Mouse (Mus musculus): ENCODE measurements around the gene Chmp6. TPM values are rescaled to one million over a fixed set of nuclear protein-coding genes. Genes with fewer than 3 reads are reported as not detected.

Chmp6 gene
- 13.5 and 15.2 TPM in 2 replicates for polyA plus RNA-seq (2012; rRNA removed)
- polyA plus RNA-seq (2014; fragmentation: Nextera tagmentation; extraction: Ambion mirVana) = 25.2 and 27.2 TPM in 2 replicates

DNA sequence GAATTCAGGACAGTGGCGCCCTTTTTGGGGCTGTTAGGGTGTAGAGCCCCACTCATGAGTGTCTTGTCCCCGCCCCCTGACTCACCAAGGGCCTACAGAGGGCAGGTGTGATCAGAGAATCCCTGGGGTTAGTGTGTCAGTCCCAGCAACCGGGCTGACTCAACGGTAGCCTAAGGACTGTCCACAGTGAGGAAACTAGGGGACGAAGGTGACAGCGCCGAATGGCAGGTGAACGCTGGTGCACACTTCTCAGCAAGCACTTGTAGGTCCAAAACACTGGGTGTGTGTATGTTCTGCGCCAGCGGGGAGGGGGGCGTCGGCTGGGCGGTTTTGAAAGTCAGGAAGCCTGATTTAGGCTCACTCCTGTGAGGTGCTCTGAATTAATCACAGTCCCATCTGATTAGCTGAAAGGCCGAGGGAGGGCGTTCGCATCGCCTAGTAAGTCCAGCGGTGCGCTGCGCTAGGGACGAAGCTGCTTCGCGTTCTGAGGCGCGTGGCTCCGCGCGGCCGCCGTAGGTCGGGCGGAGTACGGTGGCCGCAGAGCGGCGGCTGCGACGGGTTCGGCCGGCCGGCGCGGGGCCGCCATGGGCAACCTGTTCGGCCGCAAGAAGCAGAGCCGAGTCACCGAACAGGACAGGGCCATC is at the start of gene Chmp6:
Chmp6 (plus strand) TSS at position 151 of the 644 bp plus-strand sequence.
- H3K4me2 ChIP-seq (ENCODE audit: low read depth) = peak within 1 kb of the TSS; percentile 85
- peak within 1 kb of the TSS; percentile 90 for H3K9ac ChIP-seq (replicated peaks)
- peak within 1 kb of the TSS; percentile 68 to 93 for H3K4me3 ChIP-seq (ENCODE audit: insufficient read depth in 1 of 2, low read depth in 2 of 2, low read length in 2 of 2)
- peaks cover 5% of the 10 kb centered on the region for H3K36me3 ChIP-seq (replicated peaks; ENCODE audit: control insufficient read depth, insufficient read depth, low read depth)
- WGBS (ENCODE audit: insufficient replicate concordance) = 2% methylated on average over 48 of the region's 48 CpGs
- ATAC-seq (ENCODE audit: insufficient read depth) (peak; percentile 75), DNase-seq (ENCODE audit: low read depth in 3 of 3, low spot score in 3 of 3) (peak; percentile 51 to 60 (median 53))
- peaks cover 3 to 13% of the 10 kb centered on the region in 2 experiments; a peak in 3 of 4 replicates for H3K4me1 ChIP-seq (replicated peaks; ENCODE audit: control insufficient read depth in 2 of 2, insufficient read depth in 2 of 2, low read length in 1 of 2)
- H3K27ac ChIP-seq = no peak within 1 kb of the TSS
- TF ChIP-seq EP300 (IDR thresholded peaks at IDR 0.05; ENCODE audit: low read depth) (no peak), CTCF (IDR thresholded peaks at IDR 0.05; ENCODE audit: low read depth) (no peak)
- no peaks in the 10 kb centered on the region for H3K27me3 ChIP-seq (ENCODE audit: control insufficient read depth, insufficient read depth, low read length)
- no peaks in the 10 kb centered on the region for H3K9me3 ChIP-seq (ENCODE audit: control insufficient read depth, low read length)

GRCm38 (mm10) chr11:119866837-119867236 is 46.4 kb upstream of the Chmp6 start:
- Histone ChIP-seq H3K27me3 (ENCODE audit: control insufficient read depth, insufficient read depth, low read length) (no peaks in the 10 kb centered on the region), H3K36me3 (replicated peaks; ENCODE audit: control insufficient read depth, insufficient read depth, low read depth) (peaks cover 2% of the 10 kb centered on the region; the same call in 1 of the 2 replicates), H3K9ac (replicated peaks) (no peak overlapping the region), H3K9me3 (ENCODE audit: control insufficient read depth, low read length) (no peaks in the 10 kb centered on the region), H3K4me3 (ENCODE audit: insufficient read depth in 1 of 2, low read depth in 2 of 2, low read length in 2 of 2) (no peak overlapping the region), H3K4me1 (replicated peaks; ENCODE audit: control insufficient read depth in 2 of 2, insufficient read depth in 2 of 2, low read length in 1 of 2) (no peaks in the 10 kb centered on the region), H3K27ac (no peak overlapping the region), H3K4me2 (ENCODE audit: low read depth) (no peak overlapping the region)
- WGBS (ENCODE audit: insufficient replicate concordance) = 76% methylated on average over 6 of the region's 6 CpGs
- ATAC-seq (ENCODE audit: insufficient read depth) (no peak), DNase-seq (ENCODE audit: low read depth in 3 of 3, low spot score in 3 of 3) (no peak)
- no peak for TF ChIP-seq CTCF (IDR thresholded peaks at IDR 0.05; ENCODE audit: low read depth)
- TF ChIP-seq EP300 (IDR thresholded peaks at IDR 0.05; ENCODE audit: low read depth) = no peak

- H3K27ac ChIP-seq = no peak overlapping the region
These were observed 45.1 kb upstream of the Chmp6 start for GRCm38 (mm10) chr11:119868138-119868537.

GRCm38 (mm10) chr11:119868556-119868955 is 44.7 kb upstream of the Chmp6 start:
- H3K36me3 ChIP-seq (replicated peaks; ENCODE audit: control insufficient read depth, insufficient read depth, low read depth) = peaks cover 2% of the 10 kb centered on the region; the same call in 1 of the 2 replicates
- H3K27ac ChIP-seq = no peak overlapping the region
- WGBS (ENCODE audit: insufficient replicate concordance) = 69% methylated on average over 4 of the region's 4 CpGs

More at GRCm38 (mm10) chr11:119868138-119868537, 45.1 kb upstream of the Chmp6 start:
- Histone ChIP-seq H3K9me3 (ENCODE audit: control insufficient read depth, low read length) (no peaks in the 10 kb centered on the region), H3K4me1 (replicated peaks; ENCODE audit: control insufficient read depth in 2 of 2, insufficient read depth in 2 of 2, low read length in 1 of 2) (no peaks in the 10 kb centered on the region), H3K9ac (replicated peaks) (no peak overlapping the region), H3K36me3 (replicated peaks; ENCODE audit: control insufficient read depth, insufficient read depth, low read depth) (peaks cover 2% of the 10 kb centered on the region; the same call in 1 of the 2 replicates), H3K27me3 (ENCODE audit: control insufficient read depth, insufficient read depth, low read length) (no peaks in the 10 kb centered on the region), H3K4me3 (ENCODE audit: insufficient read depth in 1 of 2, low read depth in 2 of 2, low read length in 2 of 2) (no peak overlapping the region), H3K4me2 (ENCODE audit: low read depth) (no peak overlapping the region)
- 69% methylated on average over 3 of the region's 3 CpGs for WGBS (ENCODE audit: insufficient replicate concordance)
- TF ChIP-seq CTCF (IDR thresholded peaks at IDR 0.05; ENCODE audit: low read depth) = no peak
- TF ChIP-seq EP300 (IDR thresholded peaks at IDR 0.05; ENCODE audit: low read depth) = no peak
- ATAC-seq (ENCODE audit: insufficient read depth) = no peak
- no peak for DNase-seq (ENCODE audit: low read depth in 3 of 3, low spot score in 3 of 3)

DNA sequence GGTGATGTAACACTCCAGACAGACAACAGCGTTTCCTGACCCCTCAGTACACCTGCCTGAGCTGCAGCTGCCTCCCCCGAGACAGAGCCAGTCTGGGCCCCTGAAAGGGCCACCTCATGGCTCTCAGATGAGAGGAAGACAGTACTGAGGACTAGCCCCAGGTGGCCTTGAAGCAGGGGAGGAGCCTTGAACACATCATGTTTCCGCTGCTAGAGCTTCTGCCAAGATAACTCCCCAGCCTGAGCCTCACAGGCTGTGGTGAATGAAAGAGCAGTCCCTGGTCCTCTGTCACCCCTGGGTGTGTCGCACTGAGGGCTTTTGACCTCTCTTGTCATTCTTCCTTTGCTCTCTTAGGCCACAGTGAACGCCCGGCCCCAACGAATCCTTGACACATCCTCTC is 42.1 kb upstream of the Chmp6 start:
- ATAC-seq (ENCODE audit: insufficient read depth) (no peak), DNase-seq (ENCODE audit: low read depth in 3 of 3, low spot score in 3 of 3) (no peak)
- Histone ChIP-seq H3K36me3 (replicated peaks; ENCODE audit: control insufficient read depth, insufficient read depth, low read depth) (peaks cover 4% of the 10 kb centered on the region; the same call in 1 of the 2 replicates), H3K4me2 (ENCODE audit: low read depth) (no peak overlapping the region), H3K4me3 (ENCODE audit: insufficient read depth in 1 of 2, low read depth in 2 of 2, low read length in 2 of 2) (no peak overlapping the region), H3K9ac (replicated peaks) (no peak overlapping the region), H3K9me3 (ENCODE audit: control insufficient read depth, low read length) (no peaks in the 10 kb centered on the region), H3K27me3 (ENCODE audit: control insufficient read depth, insufficient read depth, low read length) (no peaks in the 10 kb centered on the region), H3K4me1 (replicated peaks; ENCODE audit: control insufficient read depth in 2 of 2, insufficient read depth in 2 of 2, low read length in 1 of 2) (no peaks in the 10 kb centered on the region), H3K27ac (no peak overlapping the region)
- TF ChIP-seq EP300 (IDR thresholded peaks at IDR 0.05; ENCODE audit: low read depth) (no peak), CTCF (IDR thresholded peaks at IDR 0.05; ENCODE audit: low read depth) (no peak)
- WGBS (ENCODE audit: insufficient replicate concordance) = 78% methylated on average over 7 of the region's 7 CpGs

More at GRCm38 (mm10) chr11:119868556-119868955, 44.7 kb upstream of the Chmp6 start:
- no peak overlapping the region for H3K4me3 ChIP-seq (ENCODE audit: insufficient read depth in 1 of 2, low read depth in 2 of 2, low read length in 2 of 2)
- no peaks in the 10 kb centered on the region for H3K4me1 ChIP-seq (replicated peaks; ENCODE audit: control insufficient read depth in 2 of 2, insufficient read depth in 2 of 2, low read length in 1 of 2)
- no peak overlapping the region for H3K4me2 ChIP-seq (ENCODE audit: low read depth)
- H3K9me3 ChIP-seq (ENCODE audit: control insufficient read depth, low read length) = no peaks in the 10 kb centered on the region
- H3K9ac ChIP-seq (replicated peaks) = no peak overlapping the region
- DNase-seq (ENCODE audit: low read depth in 3 of 3, low spot score in 3 of 3) (no peak), ATAC-seq (ENCODE audit: insufficient read depth) (no peak)
- no peaks in the 10 kb centered on the region for H3K27me3 ChIP-seq (ENCODE audit: control insufficient read depth, insufficient read depth, low read length)
- TF ChIP-seq EP300 (IDR thresholded peaks at IDR 0.05; ENCODE audit: low read depth) (no peak), CTCF (IDR thresholded peaks at IDR 0.05; ENCODE audit: low read depth) (no peak)

Measured in liver, embryonic 14.5 days (tissue).